Mouse (Mus musculus) liver, embryonic 16.5 days (tissue): ENCODE measurements around the gene Myo18b. TPM values are rescaled to one million over a fixed set of nuclear protein-coding genes. Genes with fewer than 3 reads are reported as not detected.

Source experiments
- ATAC-seq: fragments of 200-750 bp; cut with Nextera tagmentation; 2 replicates; pipeline ENCODE4 v1.8.0; 2017; ENCODE audit warnings: low read depth, mild to moderate bottlenecking, moderate number of reproducible peaks, moderate library complexity
- H3K27ac ChIP-seq: fragments of 300-500 bp; sonication (generic); 2 replicates; pipeline ENCODE4 v1.5.1; 2014; ENCODE audit warnings: mild to moderate bottlenecking, low read length
- H3K27me3 ChIP-seq: fragments of 300-500 bp; sonication (generic); 2 replicates; pipeline ENCODE4 v1.6.1; 2014; ENCODE audit warnings: low read depth, low read length, mixed read lengths; ENCODE audit not compliant: control insufficient read depth, insufficient read depth
- H3K36me3 ChIP-seq: fragments of 300-500 bp; sonication (generic); 2 replicates; pipeline ENCODE4 v1.6.1; 2014; ENCODE audit warnings: mild to moderate bottlenecking; ENCODE audit not compliant: control insufficient read depth, insufficient read depth
- H3K4me1 ChIP-seq: fragments of 300-500 bp; sonication (generic); 2 replicates; pipeline ENCODE4 v1.6.1; 2014; ENCODE audit warnings: low read depth, low read length, mixed read lengths; ENCODE audit not compliant: control insufficient read depth
- H3K4me2 ChIP-seq: fragments of 300-500 bp; sonication (generic); 2 replicates; pipeline ENCODE4 v1.6.1; 2014; ENCODE audit warnings: low read depth, low read length, mixed read lengths
- H3K4me3 ChIP-seq: fragments of 300-500 bp; sonication (generic); 2 replicates; pipeline ENCODE4 v1.5.1; 2014; ENCODE audit warnings: low read depth, mild to moderate bottlenecking, low read length
- H3K9ac ChIP-seq: fragments of 300-500 bp; sonication (generic); 2 replicates; pipeline ENCODE4 v1.6.1; 2014; ENCODE audit warnings: low read depth, low read length
- H3K9me3 ChIP-seq: fragments of 300-500 bp; sonication (generic); replicated peaks from 2 replicates; pipeline ENCODE4 v1.6.1; 2016; ENCODE audit warnings: low read length; ENCODE audit not compliant: control insufficient read depth
- WGBS: fragments of 180-500 bp; shearing (Covaris S2); extraction: QIAGEN DNeasy Blood & Tissue Kit; methylation state at CpG from one replicate; pipeline ENCODE4 v1.1.7; 2014; ENCODE audit not compliant: insufficient replicate concordance; 5-methylcytosine and 5-hydroxymethylcytosine counted together
- polyA plus RNA-seq: library from polyadenylated mRNA; unstranded; fragments of >200 nt; fragmentation: Nextera tagmentation; extraction: Ambion mirVana; gene quantifications from 2 replicates; pipeline ENCODE4 v1.2.1, GENCODE M21; 2015

The Myo18b gene
- polyA plus RNA-seq, 1 experiment from 2014 or later, result 0.45 TPM

- H3K27me3 ChIP-seq, result no peaks in the 10 kb centered on the region
- no peak overlapping the region for H3K9ac ChIP-seq
- H3K4me2 ChIP-seq, result no peak overlapping the region
- H3K9me3 ChIP-seq, result no peaks in the 10 kb centered on the region; the same call in 1 of the 2 replicates
- no peak for ATAC-seq
- H3K4me3 ChIP-seq, result no peak overlapping the region
- WGBS, result 52% methylated on average over 5 of the region's 5 CpGs
- no peaks in the 10 kb centered on the region for H3K36me3 ChIP-seq
- no peak overlapping the region for H3K27ac ChIP-seq
- H3K4me1 ChIP-seq, result no peaks in the 10 kb centered on the region
Observed at GRCm38 (mm10) chr5:112749634-112750033, 146.5 kb downstream of the Myo18b start.

- Histone ChIP-seq H3K9me3 (no peaks in the 10 kb centered on the region; the same call in 1 of the 2 replicates), H3K27me3 (no peaks in the 10 kb centered on the region), H3K27ac (no peak overlapping the region), H3K4me2 (no peak overlapping the region), H3K4me3 (no peak overlapping the region), H3K9ac (no peak overlapping the region), H3K4me1 (no peaks in the 10 kb centered on the region), H3K36me3 (no peaks in the 10 kb centered on the region)
- WGBS, result 39% methylated on average over 21 of the region's 21 CpGs
- no peak for ATAC-seq
Observed at GRCm38 (mm10) chr5:112748001-112748719, 148.0 kb downstream of the Myo18b start.

GRCm38 (mm10) chr5:112747306-112747930 lies 148.7 kb downstream of the Myo18b start:
- H3K27ac ChIP-seq, result no peak overlapping the region
- H3K27me3 ChIP-seq, result no peaks in the 10 kb centered on the region
- H3K4me1 ChIP-seq, result no peaks in the 10 kb centered on the region
- no peaks in the 10 kb centered on the region for H3K36me3 ChIP-seq
- H3K9me3 ChIP-seq, result no peaks in the 10 kb centered on the region; the same call in 1 of the 2 replicates
- no peak overlapping the region for H3K4me2 ChIP-seq
- H3K9ac ChIP-seq, result no peak overlapping the region
- H3K4me3 ChIP-seq, result no peak overlapping the region
- 43% methylated on average over 8 of the region's 8 CpGs for WGBS
- ATAC-seq, result no peak

GRCm38 (mm10) chr5:112745176-112745575 lies 151.0 kb downstream of the Myo18b start:
- Histone ChIP-seq H3K4me3 (no peak overlapping the region), H3K27me3 (no peaks in the 10 kb centered on the region), H3K27ac (no peak overlapping the region), H3K9me3 (no peaks in the 10 kb centered on the region; the same call in 1 of the 2 replicates), H3K4me1 (no peaks in the 10 kb centered on the region), H3K36me3 (no peaks in the 10 kb centered on the region), H3K9ac (no peak overlapping the region), H3K4me2 (no peak overlapping the region)
- ATAC-seq, result no peak
- WGBS, result 59% methylated on average over 6 of the region's 6 CpGs

- no peak for ATAC-seq
- no peaks in the 10 kb centered on the region; the same call in 1 of the 2 replicates for H3K9me3 ChIP-seq
- no peak overlapping the region for H3K4me3 ChIP-seq
- H3K4me1 ChIP-seq, result no peaks in the 10 kb centered on the region
- H3K36me3 ChIP-seq, result no peaks in the 10 kb centered on the region
- no peak overlapping the region for H3K9ac ChIP-seq
- H3K27ac ChIP-seq, result no peak overlapping the region
- no peak overlapping the region for H3K4me2 ChIP-seq
- no peaks in the 10 kb centered on the region for H3K27me3 ChIP-seq
- 72% methylated on average over 11 of the region's 11 CpGs for WGBS
Observed at GRCm38 (mm10) chr5:112744571-112744970, 151.6 kb downstream of the Myo18b start.

GRCm38 (mm10) chr5:112743121-112743520 lies 153.0 kb downstream of the Myo18b start:
- no peak for ATAC-seq
- Histone ChIP-seq H3K27ac (no peak overlapping the region), H3K36me3 (no peaks in the 10 kb centered on the region), H3K4me3 (no peak overlapping the region), H3K27me3 (no peaks in the 10 kb centered on the region), H3K9me3 (no peaks in the 10 kb centered on the region; the same call in 1 of the 2 replicates), H3K4me2 (no peak overlapping the region), H3K9ac (no peak overlapping the region), H3K4me1 (no peaks in the 10 kb centered on the region)
- WGBS, result 66% methylated on average over 9 of the region's 9 CpGs

GRCm38 (mm10) chr5:112740651-112741050 lies 155.5 kb downstream of the Myo18b start:
- Histone ChIP-seq H3K9ac (no peak overlapping the region), H3K27ac (no peak overlapping the region), H3K9me3 (no peaks in the 10 kb centered on the region), H3K36me3 (no peaks in the 10 kb centered on the region), H3K4me3 (no peak overlapping the region), H3K4me2 (no peak overlapping the region), H3K27me3 (no peaks in the 10 kb centered on the region), H3K4me1 (no peaks in the 10 kb centered on the region)
- no peak for ATAC-seq
- 64% methylated on average over 12 of the region's 12 CpGs for WGBS

- no peak overlapping the region for H3K9ac ChIP-seq
- H3K36me3 ChIP-seq, result no peaks in the 10 kb centered on the region
- no peak overlapping the region for H3K4me3 ChIP-seq
- H3K27ac ChIP-seq, result no peak overlapping the region
- no peaks in the 10 kb centered on the region for H3K4me1 ChIP-seq
- no peak overlapping the region for H3K4me2 ChIP-seq
- H3K27me3 ChIP-seq, result no peaks in the 10 kb centered on the region
- no peaks in the 10 kb centered on the region for H3K9me3 ChIP-seq
- 75% methylated on average over 5 of the region's 5 CpGs for WGBS
- no peak for ATAC-seq
Observed at GRCm38 (mm10) chr5:112735040-112735439, 161.1 kb downstream of the Myo18b start.

- no peak for ATAC-seq
- no peak overlapping the region for H3K4me2 ChIP-seq
- 33% methylated on average over 10 of the region's 10 CpGs for WGBS
- H3K4me1 ChIP-seq, result no peaks in the 10 kb centered on the region
- no peak overlapping the region for H3K4me3 ChIP-seq
- H3K9me3 ChIP-seq, result no peaks in the 10 kb centered on the region
- H3K27me3 ChIP-seq, result no peaks in the 10 kb centered on the region
- H3K27ac ChIP-seq, result no peak overlapping the region
- H3K9ac ChIP-seq, result no peak overlapping the region
- H3K36me3 ChIP-seq, result no peaks in the 10 kb centered on the region
Observed at GRCm38 (mm10) chr5:112730604-112731003, 165.6 kb downstream of the Myo18b start.
